Mouse (Mus musculus): ENCODE data around the gene March5. TPM values are rescaled to one million over a fixed set of nuclear protein-coding genes. Genes with fewer than 3 reads are reported as not detected.
"Not testable (repeated sequence)": the region's sequence is repeated elsewhere in the genome, so short reads cannot be mapped to it uniquely, and the experiment has no call there.

March5 gene
- polyA plus RNA-seq, 1 experiment from 2014 or later: 135 TPM

- H3K4me3 ChIP-seq: peak overlapping the region; percentile 52; the same call in 1 of the 2 replicates
- ATAC-seq (replicated peaks): no peak
- no peak overlapping the region for H3K27ac ChIP-seq (replicated peaks)
- peaks cover 27% of the 10 kb centered on the region for H3K36me3 ChIP-seq
- H3K27me3 ChIP-seq: no peaks in the 10 kb centered on the region
- H3K4me2 ChIP-seq (replicated peaks): peak overlapping the region; percentile 20; the same call in 1 of the 2 replicates
- H3K9me3 ChIP-seq: no peaks in the 10 kb centered on the region
- WGBS: 87% methylated on average over 8 of the region's 8 CpGs
- H3K9ac ChIP-seq (replicated peaks): no peak overlapping the region
- peaks cover 27% of the 10 kb centered on the region for H3K4me1 ChIP-seq
Measured at GRCm38 (mm10) chr19:37209467-37210128, 2.3 kb downstream of the March5 start.

GRCm38 (mm10) chr19:37210457-37210856 is 3.1 kb downstream of the March5 start:
- 95% methylated on average over 4 of the region's 4 CpGs for WGBS
- peaks cover 27% of the 10 kb centered on the region for H3K4me1 ChIP-seq
- no peak for ATAC-seq (replicated peaks)
- H3K36me3 ChIP-seq: peaks cover 30% of the 10 kb centered on the region
- no peak overlapping the region for H3K4me2 ChIP-seq (replicated peaks)
- no peak overlapping the region for H3K4me3 ChIP-seq
- no peaks in the 10 kb centered on the region for H3K27me3 ChIP-seq
- H3K9me3 ChIP-seq: no peaks in the 10 kb centered on the region
- H3K9ac ChIP-seq (replicated peaks): no peak overlapping the region
- H3K27ac ChIP-seq (replicated peaks): no peak overlapping the region

GRCm38 (mm10) chr19:37211416-37211815 is 4.1 kb downstream of the March5 start:
- Histone ChIP-seq H3K4me2 (replicated peaks) (no peak overlapping the region), H3K9ac (replicated peaks) (no peak overlapping the region), H3K4me3 (no peak overlapping the region), H3K27ac (replicated peaks) (no peak overlapping the region), H3K36me3 (peaks cover 32% of the 10 kb centered on the region), H3K9me3 (no peaks in the 10 kb centered on the region), H3K27me3 (no peaks in the 10 kb centered on the region), H3K4me1 (peaks cover 23% of the 10 kb centered on the region)
- WGBS: 99% methylated on average over 3 of the region's 3 CpGs
- ATAC-seq (replicated peaks): no peak

GRCm38 (mm10) chr19:37214711-37215110 is 7.4 kb downstream of the March5 start:
- no peak for ATAC-seq (replicated peaks)
- Histone ChIP-seq H3K4me2 (replicated peaks) (no peak overlapping the region), H3K36me3 (peaks cover 57% of the 10 kb centered on the region), H3K9me3 (no peaks in the 10 kb centered on the region), H3K27me3 (no peaks in the 10 kb centered on the region), H3K4me3 (no peak overlapping the region), H3K4me1 (peaks cover 4% of the 10 kb centered on the region), H3K27ac (replicated peaks) (no peak overlapping the region), H3K9ac (replicated peaks) (no peak overlapping the region)
- WGBS: 85% methylated on average over 2 of the region's 2 CpGs

- H3K27ac ChIP-seq (replicated peaks): no peak overlapping the region
- no peak overlapping the region for H3K4me2 ChIP-seq (replicated peaks)
- 81% methylated on average over 6 of the region's 6 CpGs for WGBS
- H3K4me1 ChIP-seq: no peaks in the 10 kb centered on the region
- ATAC-seq (replicated peaks): no peak
- no peaks in the 10 kb centered on the region for H3K27me3 ChIP-seq
- H3K36me3 ChIP-seq: peaks cover 26% of the 10 kb centered on the region
- H3K9ac ChIP-seq (replicated peaks): no peak overlapping the region
- H3K4me3 ChIP-seq: no peak overlapping the region
- H3K9me3 ChIP-seq: no peaks in the 10 kb centered on the region
Measured at GRCm38 (mm10) chr19:37225197-37225862, 18.0 kb downstream of the March5 start.

GRCm38 (mm10) chr19:37232598-37232997 is 25.3 kb downstream of the March5 start:
- H3K4me1 ChIP-seq; H3K9me3 ChIP-seq; H3K4me3 ChIP-seq; H3K27ac ChIP-seq (replicated peaks); H3K9ac ChIP-seq (replicated peaks); H3K36me3 ChIP-seq; H3K4me2 ChIP-seq (replicated peaks); ATAC-seq (replicated peaks): not testable (repeated sequence)
- WGBS: 69% methylated on average over 9 of the region's 9 CpGs
- peaks cover 10% of the 10 kb centered on the region; the same call in 1 of the 2 replicates for H3K27me3 ChIP-seq

GRCm38 (mm10) chr19:37233561-37234539 is 26.5 kb downstream of the March5 start:
- Histone ChIP-seq H3K4me2 (replicated peaks) (peak overlapping the region; percentile 85), H3K27ac (replicated peaks) (no peak overlapping the region)
- 3% methylated on average over 63 of the region's 63 CpGs for WGBS

GRCm38 (mm10) chr19:37235818-37236217 is 28.5 kb downstream of the March5 start:
- no peak for ATAC-seq (replicated peaks)
- WGBS: 50% methylated on average over 8 of the region's 8 CpGs
- no peak overlapping the region for H3K4me3 ChIP-seq
- H3K4me1 ChIP-seq: peaks cover 18% of the 10 kb centered on the region
- H3K9ac ChIP-seq (replicated peaks): no peak overlapping the region
- H3K27ac ChIP-seq (replicated peaks): no peak overlapping the region
- H3K27me3 ChIP-seq: peaks cover 10% of the 10 kb centered on the region; the same call in 1 of the 2 replicates
- H3K4me2 ChIP-seq (replicated peaks): no peak overlapping the region
- H3K9me3 ChIP-seq: no peaks in the 10 kb centered on the region
- H3K36me3 ChIP-seq: no peaks in the 10 kb centered on the region

More at GRCm38 (mm10) chr19:37233561-37234539, 26.5 kb downstream of the March5 start:
- Histone ChIP-seq H3K9me3 (no peaks in the 10 kb centered on the region), H3K27me3 (peaks cover 10% of the 10 kb centered on the region; the same call in 1 of the 2 replicates), H3K4me1 (peaks cover 18% of the 10 kb centered on the region), H3K9ac (replicated peaks) (peak overlapping the region; percentile 43), H3K36me3 (no peaks in the 10 kb centered on the region), H3K4me3 (peak overlapping the region; percentile 48)
- peak; percentile 80 for ATAC-seq (replicated peaks)

- Histone ChIP-seq H3K9ac (replicated peaks) (no peak overlapping the region), H3K27me3 (peaks cover 10% of the 10 kb centered on the region; the same call in 1 of the 2 replicates), H3K4me2 (replicated peaks) (no peak overlapping the region), H3K9me3 (no peaks in the 10 kb centered on the region), H3K27ac (replicated peaks) (no peak overlapping the region), H3K4me3 (no peak overlapping the region), H3K36me3 (no peaks in the 10 kb centered on the region), H3K4me1 (peaks cover 18% of the 10 kb centered on the region)
- no peak for ATAC-seq (replicated peaks)
- WGBS: 58% methylated on average over 5 of the region's 5 CpGs
Measured at GRCm38 (mm10) chr19:37237306-37237705, 30.0 kb downstream of the March5 start.

- H3K36me3 ChIP-seq: no peaks in the 10 kb centered on the region
- H3K4me1 ChIP-seq: peaks cover 18% of the 10 kb centered on the region
- ATAC-seq (replicated peaks): peak; percentile 32; the same call in 1 of the 2 replicates
- H3K27ac ChIP-seq (replicated peaks): no peak overlapping the region
- no peak overlapping the region; the same call in 1 of the 2 replicates for H3K4me2 ChIP-seq (replicated peaks)
- no peaks in the 10 kb centered on the region for H3K9me3 ChIP-seq
- H3K27me3 ChIP-seq: peaks cover 10% of the 10 kb centered on the region; the same call in 1 of the 2 replicates
- no peak overlapping the region for H3K4me3 ChIP-seq
- no peak overlapping the region for H3K9ac ChIP-seq (replicated peaks)
- 7% methylated on average over 15 of the region's 15 CpGs for WGBS
Measured at GRCm38 (mm10) chr19:37237712-37238437, 30.5 kb downstream of the March5 start.

GRCm38 (mm10) chr19:37238651-37239050 is 31.3 kb downstream of the March5 start:
- no peak overlapping the region for H3K4me2 ChIP-seq (replicated peaks)
- no peak overlapping the region for H3K27ac ChIP-seq (replicated peaks)
- peak; percentile 42; the same call in 1 of the 2 replicates for ATAC-seq (replicated peaks)
- 10% methylated on average over 7 of the region's 7 CpGs for WGBS
- H3K4me1 ChIP-seq: peaks cover 16% of the 10 kb centered on the region
- H3K27me3 ChIP-seq: peaks cover 10% of the 10 kb centered on the region; the same call in 1 of the 2 replicates
- no peaks in the 10 kb centered on the region for H3K9me3 ChIP-seq
- no peak overlapping the region for H3K9ac ChIP-seq (replicated peaks)
- H3K4me3 ChIP-seq: no peak overlapping the region
- H3K36me3 ChIP-seq: no peaks in the 10 kb centered on the region
